Mouse (Mus musculus) midbrain, embryonic 11.5 days (tissue): ENCODE data around the gene Podxl2. TPM values are rescaled to one million over a fixed set of nuclear protein-coding genes. Genes with fewer than 3 reads are reported as not detected.

Experiments used
- ATAC-seq: fragments of 200-750 bp; cut with Nextera tagmentation; 2 replicates; pipeline ENCODE4 v1.8.0; 2017; ENCODE audit warnings: moderate TSS enrichment, moderate library complexity; ENCODE audit not compliant: low FRiP score
- DNase-seq: peaks from one replicate; pipeline ENCODE4 v3.0.0; 2015; ENCODE audit warnings: low spot score; ENCODE audit errors: missing footprints
- H3K27ac ChIP-seq: fragments of 300-500 bp; sonication (generic); 2 replicates; pipeline ENCODE4 v1.5.1; 2014; ENCODE audit warnings: low read depth, low read length
- H3K27me3 ChIP-seq: fragments of 300-500 bp; sonication (generic); 2 replicates; pipeline ENCODE4 v1.6.1; 2014; ENCODE audit warnings: mild to moderate bottlenecking, low read length, moderate library complexity, mixed read lengths; ENCODE audit not compliant: control insufficient read depth, insufficient read depth
- H3K36me3 ChIP-seq: fragments of 300-500 bp; sonication (generic); 2 replicates; pipeline ENCODE4 v1.6.1; 2014; ENCODE audit warnings: mild to moderate bottlenecking, low read length, moderate library complexity, mixed read lengths; ENCODE audit not compliant: control insufficient read depth, insufficient read depth
- H3K4me1 ChIP-seq: fragments of 300-500 bp; sonication (generic); 2 replicates; pipeline ENCODE4 v1.6.1; 2014; ENCODE audit warnings: low read length; ENCODE audit not compliant: control insufficient read depth, insufficient read depth
- H3K4me2 ChIP-seq: fragments of 300-500 bp; sonication (generic); 2 replicates; pipeline ENCODE4 v1.6.1; 2014; ENCODE audit warnings: mild to moderate bottlenecking, moderate library complexity
- H3K4me3 ChIP-seq: fragments of 300-500 bp; sonication (generic); 2 replicates; pipeline ENCODE4 v1.5.1; 2014; ENCODE audit warnings: low read depth, low read length
- H3K9ac ChIP-seq: fragments of 300-500 bp; sonication (generic); 2 replicates; pipeline ENCODE4 v1.6.1; 2014; ENCODE audit warnings: low read length
- H3K9me3 ChIP-seq: fragments of 300-500 bp; sonication (generic); 2 replicates; pipeline ENCODE4 v1.6.1; 2016; ENCODE audit warnings: low read length; ENCODE audit not compliant: control insufficient read depth
- WGBS: fragments of 180-500 bp; shearing (Covaris S2); extraction: QIAGEN DNeasy Blood & Tissue Kit; methylation state at CpG from one replicate; pipeline ENCODE4 v1.1.7; 2014; 5-methylcytosine and 5-hydroxymethylcytosine counted together
- polyA plus RNA-seq: library from polyadenylated mRNA; unstranded; fragments of >200 nt; fragmentation: Nextera tagmentation; extraction: Ambion mirVana; gene quantifications from 2 replicates; pipeline ENCODE4 v1.2.1, GENCODE M21; 2014

The Podxl2 gene
- polyA plus RNA-seq, 1 experiment from 2014 or later, result 118 TPM

- H3K9ac ChIP-seq, result no peak overlapping the region
- H3K4me3 ChIP-seq, result no peak overlapping the region
- 73% methylated on average over 9 of the region's 9 CpGs for WGBS
- no peaks in the 10 kb centered on the region for H3K27me3 ChIP-seq
- no peaks in the 10 kb centered on the region for H3K9me3 ChIP-seq
- no peak overlapping the region for H3K27ac ChIP-seq
- no peak for ATAC-seq
- H3K4me1 ChIP-seq, result peaks cover 13% of the 10 kb centered on the region
- no peak overlapping the region for H3K4me2 ChIP-seq
- H3K36me3 ChIP-seq, result no peaks in the 10 kb centered on the region
- DNase-seq, result no peak
Observed at GRCm38 (mm10) chr6:88843781-88844725, 30.8 kb downstream of the Podxl2 start.

- peaks cover 13% of the 10 kb centered on the region for H3K4me1 ChIP-seq
- no peaks in the 10 kb centered on the region for H3K9me3 ChIP-seq
- peak overlapping the region; percentile 85 for H3K4me3 ChIP-seq
- H3K4me2 ChIP-seq, result peak overlapping the region; percentile 86
- no peak for ATAC-seq
- peak overlapping the region; percentile 65 for H3K9ac ChIP-seq
- WGBS, result 76% methylated on average over 7 of the region's 7 CpGs
- H3K27me3 ChIP-seq, result no peaks in the 10 kb centered on the region
- H3K36me3 ChIP-seq, result no peaks in the 10 kb centered on the region
- DNase-seq, result no peak
- H3K27ac ChIP-seq, result peak overlapping the region; percentile 64; the same call in 1 of the 2 replicates
Observed at GRCm38 (mm10) chr6:88843241-88843640, 31.6 kb downstream of the Podxl2 start.

GRCm38 (mm10) chr6:88842731-88843151 lies 32.1 kb downstream of the Podxl2 start:
- H3K4me1 ChIP-seq, result peaks cover 13% of the 10 kb centered on the region
- H3K9me3 ChIP-seq, result no peaks in the 10 kb centered on the region
- no peaks in the 10 kb centered on the region for H3K27me3 ChIP-seq
- H3K4me2 ChIP-seq, result peak overlapping the region; percentile 86
- peak overlapping the region; percentile 85 for H3K4me3 ChIP-seq
- peak overlapping the region; percentile 65 for H3K9ac ChIP-seq
- no peaks in the 10 kb centered on the region for H3K36me3 ChIP-seq
- DNase-seq, result peak; percentile 94
- peak overlapping the region; percentile 64 for H3K27ac ChIP-seq
- ATAC-seq, result no peak
- WGBS, result under 1% methylated on average over 32 of the region's 32 CpGs

GRCm38 (mm10) chr6:88841781-88842689 lies 32.8 kb downstream of the Podxl2 start, which contains the start of gene Abtb1:
Abtb1 (minus strand) TSS chr6:88841984.
- Histone ChIP-seq H3K9me3 (no peaks in the 10 kb centered on the region), H3K4me1 (peaks cover 13% of the 10 kb centered on the region), H3K9ac (peak within 1 kb of the TSS; percentile 79), H3K36me3 (no peaks in the 10 kb centered on the region), H3K4me2 (peak within 1 kb of the TSS; percentile 86), H3K27me3 (no peaks in the 10 kb centered on the region), H3K27ac (peak within 1 kb of the TSS; percentile 64), H3K4me3 (peak within 1 kb of the TSS; percentile 85)
- DNase-seq (peak; percentile 100), ATAC-seq (peak; percentile 96)
- under 1% methylated on average over 72 of the region's 72 CpGs for WGBS

- Histone ChIP-seq H3K9ac (peak overlapping the region; percentile 79), H3K4me2 (peak overlapping the region; percentile 86), H3K36me3 (no peaks in the 10 kb centered on the region), H3K27ac (peak overlapping the region; percentile 54), H3K9me3 (no peaks in the 10 kb centered on the region), H3K4me3 (peak overlapping the region; percentile 85), H3K27me3 (no peaks in the 10 kb centered on the region), H3K4me1 (peaks cover 13% of the 10 kb centered on the region)
- DNase-seq (no peak), ATAC-seq (no peak)
- 0% methylated on average over 22 of the region's 22 CpGs for WGBS
Observed at GRCm38 (mm10) chr6:88841514-88841780, 33.4 kb downstream of the Podxl2 start.

- Histone ChIP-seq H3K4me1 (peaks cover 13% of the 10 kb centered on the region), H3K27me3 (no peaks in the 10 kb centered on the region), H3K9ac (peak overlapping the region; percentile 79), H3K4me2 (peak overlapping the region; percentile 86), H3K4me3 (peak overlapping the region; percentile 85), H3K27ac (peak overlapping the region; percentile 54), H3K9me3 (no peaks in the 10 kb centered on the region), H3K36me3 (no peaks in the 10 kb centered on the region)
- 58% methylated on average over 9 of the region's 9 CpGs for WGBS
- ATAC-seq (no peak), DNase-seq (peak; percentile 90)
Observed at GRCm38 (mm10) chr6:88840791-88841513, 33.9 kb downstream of the Podxl2 start.

- Histone ChIP-seq H3K36me3 (no peaks in the 10 kb centered on the region), H3K4me3 (no peak overlapping the region), H3K4me2 (no peak overlapping the region), H3K9me3 (no peaks in the 10 kb centered on the region), H3K4me1 (peaks cover 13% of the 10 kb centered on the region), H3K9ac (no peak overlapping the region), H3K27me3 (no peaks in the 10 kb centered on the region), H3K27ac (no peak overlapping the region)
- DNase-seq (no peak), ATAC-seq (no peak)
- 72% methylated on average over 3 of the region's 3 CpGs for WGBS
Observed at GRCm38 (mm10) chr6:88840211-88840610, 34.6 kb downstream of the Podxl2 start.

- H3K4me2 ChIP-seq, result no peak overlapping the region
- H3K27me3 ChIP-seq, result no peaks in the 10 kb centered on the region
- H3K4me3 ChIP-seq, result no peak overlapping the region
- H3K9me3 ChIP-seq, result no peaks in the 10 kb centered on the region
- ATAC-seq (no peak), DNase-seq (no peak)
- WGBS, result 84% methylated on average over 26 of the region's 26 CpGs
- H3K4me1 ChIP-seq, result peaks cover 13% of the 10 kb centered on the region
- no peak overlapping the region for H3K9ac ChIP-seq
- H3K36me3 ChIP-seq, result no peaks in the 10 kb centered on the region
- no peak overlapping the region for H3K27ac ChIP-seq
Observed at GRCm38 (mm10) chr6:88839135-88839970, 35.5 kb downstream of the Podxl2 start.
